In genomic region chr13:109441401-109441973, GRCm38 (mm10) we compare ENCODE assay signal across 9 mouse cellular contexts.
DNase-seq lines count a peak whose midpoint lies in the region; ATAC-seq and TF ChIP-seq lines count a peak whose summit lies in the region.
"Had no signal": no experiment of that assay in that cellular context is flagged by ENCODE, and none has a peak within 500 bp of the region (broad histone marks: within the 10 kb centered on the region; RNA-seq: fewer than 3 reads in every experiment).

No protein-coding gene starts in this region.

- WGBS in spleen, adult 2 months = 21% methylated on average over 12 of the region's 12 CpGs
- 25% methylated on average over 12 of the region's 12 CpGs for WGBS in embryonic facial prominence, embryonic 11.5 days
- WGBS in heart, embryonic 16.5 days = 18% methylated on average over 12 of the region's 12 CpGs
- 25% methylated on average over 12 of the region's 12 CpGs for WGBS in lung, postnatal 0 days

- no peaks in the 10 kb centered on the region for H3K27me3 ChIP-seq in spleen, adult 2 months (ENCODE audit: control insufficient read depth, insufficient read depth, low read length)
- H3K27me3 ChIP-seq in embryonic facial prominence, embryonic 11.5 days (ENCODE audit: control insufficient read depth, insufficient read depth, low read length) = no peaks in the 10 kb centered on the region
- no peaks in the 10 kb centered on the region for H3K27me3 ChIP-seq in heart, embryonic 16.5 days (ENCODE audit: control insufficient read depth, insufficient read depth, low read length)
- H3K27me3 ChIP-seq in lung, postnatal 0 days (replicated peaks; ENCODE audit: insufficient read depth, low read length) = no peaks in the 10 kb centered on the region
- H3K27me3 ChIP-seq: Patski had no signal

- H3K4me2 ChIP-seq in embryonic facial prominence, embryonic 11.5 days (ENCODE audit: low read depth, low read length) = peak overlapping the region; percentile 71
- H3K4me2 ChIP-seq in heart, embryonic 16.5 days (ENCODE audit: low read depth, low read length) = peak overlapping the region; percentile 95
- peak overlapping the region; percentile 73 for H3K4me2 ChIP-seq in lung, postnatal 0 days (replicated peaks; ENCODE audit: low read depth, low read length)

- TF ChIP-seq EP300 in lung, postnatal 0 days (IDR thresholded peaks at IDR 0.05) = no peak

- peak overlapping the region; percentile 51 for H3K9ac ChIP-seq in embryonic facial prominence, embryonic 11.5 days (replicated peaks; ENCODE audit: low read length)
- peak overlapping the region; percentile 75 for H3K9ac ChIP-seq in heart, embryonic 16.5 days (ENCODE audit: low read length)
- no peak overlapping the region; the same call in 1 of the 2 replicates for H3K9ac ChIP-seq in lung, postnatal 0 days (replicated peaks; ENCODE audit: low read depth)

- H3K4me3 ChIP-seq in spleen, adult 2 months (ENCODE audit: extremely low read depth, insufficient read depth, insufficient read length) = peak overlapping the region; percentile 54
- H3K4me3 ChIP-seq in embryonic facial prominence, embryonic 11.5 days (ENCODE audit: low read depth, low read length) = peak overlapping the region; percentile 44
- H3K4me3 ChIP-seq in heart, embryonic 16.5 days (ENCODE audit: low read length) = peak overlapping the region; percentile 73
- peak overlapping the region; percentile 82 for H3K4me3 ChIP-seq in layer of hippocampus, adult 2 months
- peak overlapping the region; percentile 51 for H3K4me3 ChIP-seq in lung, postnatal 0 days (ENCODE audit: low read depth, low read length)

- TF ChIP-seq CTCF in spleen, adult 2 months (IDR thresholded peaks at IDR 0.05; ENCODE audit: extremely low read depth, insufficient read depth, insufficient read length, insufficient replicate concordance) = no peak
- no peak for TF ChIP-seq CTCF in layer of hippocampus, adult 2 months (conservative IDR thresholded peaks at IDR 0.05)
- TF ChIP-seq CTCF in lung, postnatal 0 days (IDR thresholded peaks at IDR 0.05) = no peak

- no peak overlapping the region for H3K27ac ChIP-seq in spleen, adult 2 months (ENCODE audit: insufficient read depth, low read length)
- peak overlapping the region; percentile 73; the same call in 1 of the 2 replicates for H3K27ac ChIP-seq in embryonic facial prominence, embryonic 11.5 days (replicated peaks; ENCODE audit: low read depth, low read length)
- peak overlapping the region; percentile 84 for H3K27ac ChIP-seq in heart, embryonic 16.5 days (ENCODE audit: low read length)
- H3K27ac ChIP-seq in layer of hippocampus, adult 2 months = peak overlapping the region; percentile 89
- no peak overlapping the region for H3K27ac ChIP-seq in lung, postnatal 0 days (ENCODE audit: low read length)

- H3K4me1 ChIP-seq in spleen, adult 2 months (ENCODE audit: control insufficient read depth, insufficient read depth, insufficient read length) = peaks cover 6% of the 10 kb centered on the region; the same call in 1 of the 2 replicates
- H3K4me1 ChIP-seq in embryonic facial prominence, embryonic 11.5 days (ENCODE audit: control insufficient read depth, insufficient read depth, low read length) = no peaks in the 10 kb centered on the region
- H3K4me1 ChIP-seq in heart, embryonic 16.5 days (ENCODE audit: control insufficient read depth, insufficient read depth, low read length) = no peaks in the 10 kb centered on the region
- H3K4me1 ChIP-seq in lung, postnatal 0 days (ENCODE audit: insufficient read depth, low read depth, low read length) = peaks cover 5% of the 10 kb centered on the region; the same call in 1 of the 2 replicates

- H3K9me3 ChIP-seq in embryonic facial prominence, embryonic 11.5 days (replicated peaks; ENCODE audit: control insufficient read depth, low read length) = no peaks in the 10 kb centered on the region
- H3K9me3 ChIP-seq in heart, embryonic 16.5 days (replicated peaks; ENCODE audit: control insufficient read depth, low read length) = no peaks in the 10 kb centered on the region
- H3K9me3 ChIP-seq in lung, postnatal 0 days (ENCODE audit: low read length) = no peaks in the 10 kb centered on the region

- no peak for DNase-seq in spleen, adult 2 months (ENCODE audit: low read depth in 1 of 2, low spot score in 2 of 2)
- DNase-seq in spleen, adult 12 weeks (ENCODE audit: low spot score) = no peak
- DNase-seq in embryonic facial prominence, embryonic 11.5 days (ENCODE audit: low spot score) = peak; percentile 33
- peak; percentile 51 to 58 for DNase-seq in layer of hippocampus, adult 2 months (ENCODE audit: low spot score in 2 of 2)
- DNase-seq in lung, postnatal 0 days (ENCODE audit: low spot score) = peak; percentile 69
- peak; percentile 61 to 64 for DNase-seq in right cerebral cortex, postnatal 10 days (ENCODE audit: low spot score in 2 of 2)
- DNase-seq in ovary, adult 18-20 months (ENCODE audit: low spot score) = no peak

- H3K36me3 ChIP-seq in spleen, adult 2 months (ENCODE audit: control insufficient read depth, insufficient read depth, low read length) = no peaks in the 10 kb centered on the region
- H3K36me3 ChIP-seq in embryonic facial prominence, embryonic 11.5 days (replicated peaks; ENCODE audit: control insufficient read depth, insufficient read depth, low read depth, low read length) = no peaks in the 10 kb centered on the region
- no peaks in the 10 kb centered on the region for H3K36me3 ChIP-seq in heart, embryonic 16.5 days (ENCODE audit: control insufficient read depth, insufficient read depth)
- H3K36me3 ChIP-seq in lung, postnatal 0 days (ENCODE audit: insufficient read depth, low read length) = no peaks in the 10 kb centered on the region

- ATAC-seq in embryonic facial prominence, embryonic 11.5 days (replicated peaks; ENCODE audit: insufficient number of reproducible peaks, low FRiP score, low TSS enrichment, low read depth) = no peak
- no peak for ATAC-seq in heart, embryonic 16.5 days (replicated peaks; ENCODE audit: extremely low read depth, insufficient read depth, low FRiP score)
- peak; percentile 41 for ATAC-seq in lung, postnatal 0 days

- TF ChIP-seq POLR2A in spleen, adult 2 months (IDR thresholded peaks at IDR 0.05; ENCODE audit: low read depth, low read length) = no peak

Comparison
In these comparisons a context has a peak if more than half of its experiments do, and no peak if none do; other contexts are left out.
1. DNase-seq: peak in embryonic facial prominence, embryonic 11.5 days (single experiment), layer of hippocampus, adult 2 months (2 of 2), lung, postnatal 0 days (single experiment) and right cerebral cortex, postnatal 10 days (2 of 2); none in spleen, adult 2 months (0 of 2), spleen, adult 12 weeks (single experiment) and ovary, adult 18-20 months (single experiment).
2. H3K27ac ChIP-seq: peak in embryonic facial prominence, embryonic 11.5 days (single experiment), heart, embryonic 16.5 days (single experiment) and layer of hippocampus, adult 2 months (single experiment); none in spleen, adult 2 months (single experiment) and lung, postnatal 0 days (single experiment).
3. Peak in every context shown above with its lines, with median percentiles within 50 percentile points of each other: H3K4me3 ChIP-seq and H3K4me2 ChIP-seq.